Mouse (Mus musculus) layer of hippocampus, adult 9-10 months (tissue): ENCODE data around the gene Sh2d6.

Source experiments
- DNase-seq: peaks from one replicate; pipeline ENCODE4 v3.0.0; 2022; ENCODE audit warnings: low spot score

Gene Sh2d6

DNA sequence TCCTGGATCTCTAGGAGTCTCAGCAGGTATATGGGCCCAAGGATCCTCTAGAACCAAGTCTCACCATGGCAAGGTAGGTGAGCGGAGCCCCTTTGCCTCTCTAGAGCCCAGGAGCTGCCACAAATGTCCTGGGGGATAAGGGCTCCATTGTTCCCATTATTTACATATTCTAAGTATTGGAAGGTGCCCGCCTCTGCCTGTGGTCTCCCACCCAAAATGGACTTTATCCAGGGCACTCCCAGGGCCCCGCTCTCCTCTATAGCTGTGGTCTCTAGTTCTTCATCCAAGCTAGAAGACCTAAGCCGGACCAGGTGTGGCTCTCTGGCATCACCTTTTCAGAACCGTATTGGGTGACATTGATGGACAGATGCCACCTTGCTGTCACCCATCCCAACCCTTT is at the start of gene Sh2d6:
Sh2d6 (minus strand) TSS at position 101 of the 400 bp plus-strand sequence.
- DNase-seq: no peak

DNA sequence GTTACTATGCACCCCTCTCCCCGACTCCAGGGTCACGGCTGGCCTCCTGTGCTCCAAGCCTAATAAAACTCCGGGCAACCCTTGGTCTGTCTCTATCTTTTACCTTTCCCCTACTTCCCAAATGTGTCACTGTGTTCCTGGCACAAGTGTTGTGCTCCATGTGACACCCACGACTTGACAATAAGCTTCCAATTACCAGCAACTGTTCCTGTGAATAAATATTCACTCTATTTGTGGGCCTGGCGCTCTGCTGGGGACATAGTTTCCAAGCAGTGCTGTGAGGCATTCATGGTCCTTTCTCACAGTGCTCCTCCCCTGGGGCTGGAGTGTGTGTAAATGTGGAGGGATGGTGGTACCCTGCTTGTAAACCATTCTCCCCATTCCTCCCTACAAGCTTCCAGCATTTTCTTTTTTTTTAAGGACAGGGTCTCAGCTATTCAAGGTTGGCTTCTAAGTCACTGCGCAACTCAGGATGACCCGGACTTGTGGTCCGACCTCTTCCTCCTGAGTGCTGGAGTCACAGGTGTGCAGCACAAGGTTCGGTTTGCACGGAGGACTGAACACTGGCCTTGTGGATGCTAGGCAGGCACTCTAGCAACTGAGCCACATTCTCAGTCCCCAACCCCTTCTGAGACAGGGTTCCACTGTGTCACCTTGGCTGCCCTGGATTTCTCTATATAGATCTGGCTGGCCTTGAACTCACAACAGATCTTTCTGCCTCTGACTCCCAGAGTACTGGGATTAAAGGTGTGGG is 49.3 kb upstream of the Sh2d6 start:
- peak; percentile 27 for DNase-seq

DNA sequence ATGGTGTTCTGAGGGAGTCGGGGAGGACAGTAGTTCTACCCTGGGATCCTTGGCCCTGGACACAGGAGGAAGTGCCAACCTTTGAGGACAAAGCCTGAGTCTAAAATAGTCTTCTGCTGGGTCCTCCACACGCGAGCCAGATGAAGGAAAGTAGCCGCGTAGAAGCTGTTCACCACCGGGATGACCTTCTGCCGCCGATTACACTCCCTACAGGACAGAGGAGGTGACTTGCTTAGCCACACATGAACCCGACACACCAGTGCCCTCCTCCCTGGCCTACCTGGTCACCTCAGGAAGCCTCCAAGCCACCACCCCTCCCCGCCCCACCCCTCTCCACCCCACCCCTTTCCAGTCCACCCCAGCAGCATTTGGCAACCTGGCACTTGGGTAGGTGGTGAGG is 47.2 kb upstream of the Sh2d6 start:
- no peak for DNase-seq

DNA sequence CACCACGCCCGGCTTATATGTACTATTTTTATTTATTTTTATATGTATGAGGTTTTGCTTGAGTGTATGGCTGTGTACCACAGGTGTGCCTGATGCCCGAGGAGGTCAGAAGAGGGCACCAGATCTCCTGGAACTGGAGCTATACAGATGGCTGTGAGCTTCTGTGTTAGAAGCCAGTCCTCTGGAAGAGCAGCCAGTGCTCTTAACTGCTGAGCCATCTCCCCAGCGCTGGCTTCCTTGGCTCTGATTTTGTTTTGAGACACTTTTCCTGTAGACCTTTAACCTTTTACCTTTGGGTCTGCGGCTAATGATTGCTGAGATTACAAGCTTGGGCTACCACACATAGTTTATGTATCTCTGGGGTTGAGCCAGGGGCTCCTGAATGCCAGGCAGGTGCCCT is 46.0 kb upstream of the Sh2d6 start:
- DNase-seq: no peak

DNA sequence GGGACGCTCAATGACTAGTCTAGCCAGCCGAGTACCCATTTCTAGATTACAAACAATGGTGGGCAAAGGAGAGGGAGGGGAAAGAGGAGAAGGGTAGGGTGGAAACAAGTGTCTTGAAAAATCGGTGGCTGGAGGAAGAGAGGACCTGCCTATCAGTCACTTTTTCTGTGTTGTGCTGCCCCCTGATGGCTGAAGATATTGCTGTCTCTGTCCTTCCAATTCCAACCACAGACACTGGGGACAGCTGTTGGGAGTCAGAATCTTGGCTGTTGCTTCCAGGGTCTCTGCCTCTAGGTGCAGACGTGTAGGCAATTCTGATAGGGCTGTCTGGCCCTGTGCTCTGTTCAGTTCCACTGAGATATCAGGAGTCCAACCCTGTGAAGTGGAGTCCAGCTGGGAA is 44.5 kb upstream of the Sh2d6 start:
- peak; percentile 99 for DNase-seq

DNA sequence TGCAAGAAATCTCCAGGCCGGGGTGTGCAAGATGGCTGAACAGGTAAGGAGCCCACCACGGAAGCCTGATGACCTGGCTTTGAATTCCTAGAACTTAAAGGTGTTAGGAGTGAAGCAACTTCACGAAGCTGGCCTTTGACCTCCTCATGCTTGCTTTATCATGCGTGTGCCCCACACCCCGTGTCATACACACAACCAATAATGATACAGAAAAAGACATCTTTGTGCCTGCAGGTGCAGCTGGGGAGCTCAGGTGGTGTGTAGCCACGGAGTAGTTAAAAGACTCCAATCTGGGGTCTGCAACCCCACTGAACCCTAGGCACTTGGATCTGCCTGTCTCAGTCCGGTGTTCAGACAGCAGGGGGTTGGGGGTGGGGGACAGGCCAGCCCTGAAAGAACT is 44.0 kb upstream of the Sh2d6 start:
- DNase-seq: no peak

DNA sequence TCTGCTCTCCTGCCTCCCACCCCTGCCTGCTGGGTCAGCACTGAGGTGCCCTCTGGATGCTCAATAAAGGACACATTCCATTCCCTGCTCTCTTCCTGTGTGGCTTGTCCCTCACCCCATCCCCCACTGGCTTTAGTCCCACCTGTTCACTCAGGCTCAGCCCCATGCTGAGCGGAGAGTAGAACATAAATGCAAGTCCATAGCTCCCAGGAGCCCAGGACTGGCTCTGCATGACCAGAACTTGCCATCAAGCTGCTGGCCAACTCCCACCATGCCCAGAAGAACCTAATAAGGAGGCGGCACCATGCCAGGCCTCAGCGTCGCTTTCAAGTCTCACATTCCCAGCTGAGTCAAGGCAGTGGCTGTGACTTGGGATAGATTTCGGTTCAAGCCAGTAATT is 41.4 kb upstream of the Sh2d6 start:
- no peak for DNase-seq

DNA sequence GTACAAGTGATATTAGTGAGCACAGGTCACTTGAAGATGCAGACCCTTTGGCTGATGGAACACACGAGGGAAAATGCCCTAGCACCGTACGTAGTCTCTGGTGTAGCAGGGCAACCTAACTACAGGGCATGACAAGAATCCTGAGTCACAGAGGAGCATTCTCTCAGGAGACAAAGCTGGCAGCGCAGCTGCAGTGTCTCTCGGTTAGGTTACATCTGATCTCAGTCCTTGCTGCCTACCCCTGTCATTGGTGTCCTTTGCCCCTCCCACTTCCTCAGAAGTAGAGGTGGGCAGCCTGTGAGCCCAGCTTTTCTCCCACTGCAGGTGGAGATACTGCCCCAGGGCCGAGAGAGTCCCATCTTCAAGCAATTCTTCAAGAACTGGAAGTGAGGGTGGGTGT is 41.0 kb upstream of the Sh2d6 start:
- DNase-seq: no peak

DNA sequence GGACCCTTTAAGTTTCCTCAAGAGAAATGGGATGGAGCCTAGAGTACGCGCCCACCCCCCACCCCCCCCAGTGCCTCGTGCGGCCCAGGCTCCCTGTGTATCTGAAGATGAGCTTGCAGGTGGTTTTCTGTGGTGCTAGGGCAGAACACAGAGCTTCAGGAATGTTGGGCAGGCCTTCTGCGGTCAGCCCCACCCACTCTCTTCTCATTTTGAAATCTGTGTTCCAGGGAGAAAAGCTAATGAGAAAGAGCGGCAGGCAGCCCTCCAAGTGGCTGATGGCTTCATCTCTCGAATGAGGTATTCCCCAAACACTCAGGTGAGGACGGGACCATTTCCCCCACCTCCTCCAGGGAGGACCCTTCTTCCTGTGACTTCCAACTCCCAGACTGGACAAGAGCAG is 39.3 kb upstream of the Sh2d6 start:
- DNase-seq: no peak

DNA sequence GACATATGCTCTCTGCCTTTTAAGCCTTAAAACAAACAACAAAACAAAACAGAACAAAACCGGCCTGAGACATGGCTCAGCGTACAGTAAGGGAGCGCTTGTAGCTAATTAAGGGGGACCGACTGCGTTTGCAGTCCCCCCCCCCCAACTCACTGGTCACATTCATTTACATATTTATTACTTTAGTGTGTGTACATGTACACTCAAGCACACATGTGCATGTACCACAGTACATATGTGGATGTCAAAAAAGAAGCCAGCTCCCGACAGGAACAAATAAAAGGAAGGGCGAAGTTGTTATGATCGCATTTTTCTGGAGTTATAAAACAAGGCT is 31.5 kb upstream of the Sh2d6 start:
- DNase-seq: no peak

DNA sequence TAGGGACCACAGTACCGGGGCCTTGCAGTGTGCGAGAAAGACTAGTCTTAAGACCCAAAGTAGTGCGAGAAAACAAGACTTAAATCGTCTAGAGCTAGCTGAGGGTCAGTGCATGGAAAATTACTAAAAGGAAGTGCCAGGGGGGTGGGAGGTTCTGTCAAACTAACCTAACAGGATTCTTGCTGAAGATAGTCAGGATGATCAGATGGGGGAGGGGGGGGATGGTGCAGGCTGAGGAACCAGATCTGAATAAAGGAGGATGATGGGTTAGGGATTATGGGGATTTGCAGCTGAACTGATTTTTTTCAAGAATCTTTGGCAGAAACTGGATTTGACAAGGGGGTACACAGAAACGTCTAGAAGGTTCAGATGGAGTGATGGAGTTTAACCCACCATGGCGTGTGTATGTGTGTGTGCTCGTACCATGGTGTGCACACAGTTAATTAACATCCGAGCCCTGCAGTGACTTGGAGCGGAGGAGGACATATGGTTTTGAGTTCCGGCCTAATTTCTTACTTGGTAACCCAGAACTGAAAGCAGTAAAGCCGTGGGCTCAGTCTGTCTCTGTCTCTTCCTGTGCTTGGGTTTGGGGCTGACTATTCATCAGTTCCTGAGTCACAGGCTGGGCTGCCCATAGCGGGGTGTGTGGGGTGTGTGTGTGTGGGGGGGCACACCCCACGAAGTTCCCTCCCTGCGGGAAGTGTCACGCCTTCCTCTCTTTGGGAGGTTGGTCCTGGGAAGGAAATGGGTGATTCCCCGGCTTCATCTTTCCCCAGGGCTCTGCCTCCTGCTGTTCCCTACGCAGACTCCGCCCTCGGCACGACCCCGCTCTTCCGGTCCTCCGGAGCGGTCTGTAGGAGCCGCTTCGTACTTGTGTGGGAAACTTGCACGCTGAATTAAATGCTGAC is 30.9 kb upstream of the Sh2d6 start:
- no peak for DNase-seq

DNA sequence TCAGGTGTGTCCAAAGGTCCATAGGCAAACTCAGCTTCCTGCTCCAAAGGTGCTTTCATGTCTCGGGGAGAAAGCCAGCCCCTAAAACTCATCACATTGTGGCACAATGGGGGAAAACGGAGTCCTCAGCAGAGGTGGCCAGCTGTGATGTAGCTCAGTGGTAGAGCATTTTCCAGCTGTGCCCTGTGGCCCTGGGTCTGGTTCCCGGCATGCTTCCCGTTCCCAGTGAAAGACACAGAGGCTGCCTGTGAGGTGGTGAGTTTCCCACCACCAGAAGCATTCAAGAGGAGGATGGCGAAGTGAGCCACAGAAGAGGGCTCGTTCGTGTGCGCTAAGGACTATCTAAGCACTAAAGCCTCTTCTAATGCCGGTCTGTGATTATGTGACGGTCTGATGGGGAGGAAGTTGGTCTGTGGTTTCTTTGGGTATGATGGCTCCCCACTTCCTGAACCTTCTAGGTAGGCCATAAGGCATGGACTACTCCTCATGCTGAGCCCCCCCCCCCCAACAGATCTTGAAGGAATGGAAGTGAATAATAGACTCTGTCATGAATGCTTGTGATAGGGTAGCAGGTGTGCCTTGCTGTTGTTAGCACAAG is 29.1 kb upstream of the Sh2d6 start:
- no peak for DNase-seq

DNA sequence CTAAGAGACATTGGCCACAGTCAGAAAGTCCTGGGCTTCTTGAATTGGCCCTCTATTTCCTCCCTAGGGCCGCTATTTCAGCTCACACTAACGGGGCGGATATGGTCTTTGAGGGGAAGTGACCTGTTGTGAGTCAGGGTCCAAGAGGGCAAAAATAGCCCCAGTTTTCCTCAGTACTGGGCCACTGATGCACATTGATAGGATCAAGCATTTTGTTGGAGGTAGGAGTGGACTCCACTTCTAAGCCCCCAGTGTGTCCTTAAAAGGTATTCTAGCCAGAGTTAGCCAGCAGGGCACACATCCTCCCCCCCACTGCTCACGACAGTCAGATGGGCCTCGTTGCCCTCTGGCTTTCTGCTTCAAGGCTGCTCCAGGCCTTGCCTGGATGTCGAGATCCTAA is 28.5 kb upstream of the Sh2d6 start:
- DNase-seq: no peak

DNA sequence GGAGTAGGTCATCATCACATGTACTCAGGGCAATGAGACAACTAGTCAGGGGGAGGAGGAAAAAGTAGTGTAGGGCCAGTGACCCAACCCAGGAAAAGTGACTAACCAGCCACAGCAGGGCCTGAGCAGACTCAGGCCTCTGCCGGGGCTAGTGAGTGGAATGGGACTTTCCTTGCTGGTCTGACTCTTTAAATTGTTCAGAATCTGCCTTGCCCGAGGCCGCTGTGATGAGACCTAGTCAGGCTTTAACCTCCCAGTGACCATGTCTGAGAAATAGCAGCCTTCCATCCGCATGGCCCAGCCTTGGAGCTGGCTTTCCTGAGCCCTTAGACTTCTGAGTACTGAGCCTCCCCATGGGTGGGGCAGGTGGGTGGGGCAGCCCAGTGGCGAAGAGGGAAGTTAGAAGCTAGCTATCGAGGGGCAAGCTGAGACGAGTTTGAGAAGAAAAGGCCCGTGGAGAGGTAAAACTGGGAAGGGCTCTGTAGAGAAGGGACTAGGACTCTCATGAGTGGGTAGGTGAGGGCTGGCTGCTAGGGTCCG is 27.6 kb upstream of the Sh2d6 start:
- DNase-seq: no peak

DNA sequence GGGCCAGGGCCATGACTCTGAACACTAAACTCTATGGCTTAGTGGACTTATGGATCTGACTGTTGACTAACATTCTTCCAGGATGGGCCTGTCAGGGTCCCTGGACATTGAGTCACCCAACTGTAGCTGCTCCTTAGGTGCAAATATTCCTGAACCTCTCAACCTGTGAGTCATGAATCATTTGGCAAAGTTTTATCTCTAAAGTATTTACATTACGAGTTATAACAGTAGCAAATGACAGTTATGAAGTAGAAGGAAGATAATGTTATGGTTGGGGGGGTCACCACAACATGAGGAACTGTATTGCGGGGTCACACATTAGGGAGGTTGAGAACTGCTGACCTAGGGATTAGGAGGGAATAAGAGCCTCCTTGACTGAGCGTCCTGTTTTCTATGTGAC is 26.4 kb upstream of the Sh2d6 start:
- no peak for DNase-seq

DNA sequence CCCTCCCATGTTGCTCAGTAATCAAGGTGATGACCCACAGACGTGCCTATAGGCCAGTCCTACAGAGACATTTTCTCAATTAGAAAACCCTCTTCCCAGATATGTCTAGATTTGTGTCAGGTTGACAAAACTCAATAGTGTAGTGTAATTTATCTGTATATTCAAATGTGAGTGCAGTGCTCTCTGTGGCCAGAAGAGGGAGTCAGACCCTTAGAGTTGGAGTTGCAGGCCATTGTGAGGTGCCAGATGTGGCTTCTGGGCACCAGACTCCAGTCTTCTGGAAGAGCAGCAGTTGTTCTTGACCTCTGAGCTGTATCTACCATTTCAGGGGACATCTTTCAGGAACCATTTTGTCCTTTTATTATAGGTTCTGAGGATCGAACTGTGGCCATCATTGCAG is 25.6 kb upstream of the Sh2d6 start:
- DNase-seq: no peak

DNA sequence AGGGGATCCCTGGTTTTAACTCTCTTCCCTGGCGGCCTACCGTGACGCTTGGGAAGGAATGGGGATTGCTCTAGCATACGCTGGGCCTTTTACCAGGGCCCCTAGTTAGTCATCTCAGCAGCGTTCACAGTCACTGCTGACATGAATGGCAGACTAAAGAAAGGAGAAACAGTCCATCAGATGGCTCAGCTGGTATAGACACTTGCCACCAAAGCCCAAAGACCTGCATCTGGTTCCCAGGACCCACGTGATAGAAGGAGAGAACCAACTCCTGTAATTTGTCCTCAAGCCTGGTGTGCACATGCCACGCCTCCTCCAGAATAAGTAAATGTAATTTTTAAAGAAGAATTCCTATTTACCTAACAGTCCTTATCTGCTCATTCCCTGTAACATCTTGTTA is 23.9 kb upstream of the Sh2d6 start:
- no peak for DNase-seq

DNA sequence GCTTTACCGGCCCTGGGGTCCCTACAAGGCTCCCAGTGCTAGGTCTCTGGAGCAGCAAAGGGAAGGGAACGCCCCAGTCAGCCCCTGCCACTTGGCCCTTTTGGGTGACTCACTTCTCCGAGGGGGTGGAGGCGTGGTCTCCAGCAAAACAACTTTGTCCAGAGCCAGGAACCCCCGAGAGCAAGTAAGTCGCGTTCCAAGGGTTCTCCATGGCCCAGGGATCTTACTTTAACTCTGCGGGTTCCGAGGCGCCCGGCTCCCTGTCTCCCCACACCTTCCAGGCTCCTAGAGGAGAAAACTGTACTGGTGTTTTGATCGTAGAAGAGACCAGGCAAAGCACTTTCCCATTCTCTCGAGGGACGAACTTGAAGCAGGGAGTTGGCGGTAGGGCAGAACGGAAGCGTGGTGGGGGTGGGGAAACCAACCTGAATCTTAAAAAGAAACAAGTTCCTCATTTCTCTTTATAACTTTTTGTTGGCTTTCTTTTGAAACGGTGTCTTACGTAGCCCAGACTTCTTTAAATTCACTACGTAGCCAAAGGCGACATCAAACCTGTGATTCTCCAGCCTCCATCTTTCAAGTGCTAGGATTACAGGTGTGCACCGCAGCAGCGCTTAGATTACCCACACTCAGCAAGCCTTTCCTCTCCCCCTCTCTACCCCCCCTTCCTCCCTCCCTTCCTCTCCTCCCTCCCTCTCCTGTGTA is 22.9 kb upstream of the Sh2d6 start, which contains the start of gene Capg:
Capg (plus strand) TSS at position 109 of the 705 bp plus-strand sequence.
- no peak for DNase-seq

DNA sequence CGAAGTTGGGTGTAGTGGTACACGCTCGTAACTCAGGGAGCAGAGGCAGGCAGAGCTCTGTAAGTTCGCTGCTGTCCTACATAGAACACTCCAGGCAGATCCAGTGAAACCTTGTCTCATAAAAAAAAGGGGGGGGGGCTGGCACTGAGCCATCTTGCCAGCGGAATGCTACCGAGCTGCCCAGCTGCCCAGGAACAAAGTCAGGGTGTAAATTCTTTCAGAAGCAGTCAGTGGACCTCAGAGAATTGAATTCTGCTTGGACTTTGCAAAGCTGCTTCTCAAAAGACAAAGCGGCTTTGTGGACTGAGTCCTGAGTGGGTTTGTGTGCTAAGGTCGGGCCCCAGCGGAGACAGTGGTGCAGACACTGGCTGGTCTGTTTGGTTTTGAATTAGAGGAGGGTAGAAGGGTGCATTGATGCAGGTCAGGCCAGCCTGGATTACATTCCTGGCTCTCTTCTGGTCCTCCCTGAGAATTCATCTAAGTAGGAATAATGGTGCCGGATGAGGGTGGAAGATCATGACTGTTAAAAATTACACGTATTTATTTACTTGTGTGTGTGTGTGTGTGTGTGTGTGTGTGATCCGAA is 21.9 kb upstream of the Sh2d6 start:
- DNase-seq: no peak

DNA sequence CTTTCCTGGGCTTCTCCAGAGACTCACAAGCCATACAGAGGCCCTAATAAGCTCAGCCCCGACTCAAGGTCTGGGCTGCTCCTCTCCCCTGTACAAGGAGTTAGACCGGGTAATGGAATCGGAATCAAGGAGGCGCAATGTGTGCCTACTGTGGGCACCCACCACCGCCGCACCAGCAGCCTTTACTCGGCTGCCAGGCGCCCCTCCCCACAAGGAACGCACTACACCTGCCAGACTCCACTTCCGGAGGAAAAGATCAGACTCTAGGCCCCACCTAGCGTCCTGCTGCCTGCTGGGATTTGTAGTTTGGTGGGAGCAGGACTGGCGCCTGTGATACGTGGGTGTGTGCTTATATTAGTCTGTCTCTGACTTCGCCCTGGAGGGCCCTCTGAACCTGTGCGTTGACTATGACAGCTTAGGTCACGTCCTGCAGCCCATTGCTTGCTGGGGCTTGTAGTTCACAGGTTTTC is 17.1 kb upstream of the Sh2d6 start:
- peak; percentile 88 for DNase-seq

DNA sequence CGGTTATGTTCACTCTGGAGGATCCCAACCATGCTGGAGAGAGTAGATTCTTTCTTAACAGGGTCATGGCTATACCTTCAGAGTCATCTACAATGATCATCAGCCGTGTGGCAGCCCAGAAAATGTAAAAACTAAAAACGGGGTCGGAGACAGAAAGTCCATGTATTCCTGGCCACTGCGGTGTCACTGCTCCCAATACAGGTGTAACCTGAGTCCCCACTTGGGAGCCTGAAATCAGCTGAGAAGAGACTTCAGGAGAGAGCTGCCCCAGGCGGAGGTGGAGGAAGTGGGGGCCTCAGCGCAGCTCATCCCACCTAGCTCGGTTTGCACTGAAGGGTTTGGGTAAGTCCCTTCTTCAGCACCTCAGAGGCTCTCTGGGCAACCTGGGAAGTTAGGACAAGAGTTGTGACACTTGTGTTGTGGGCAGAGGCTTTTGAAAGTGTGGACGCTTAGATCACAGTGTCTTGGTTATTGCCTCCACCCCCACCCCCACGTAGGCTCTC is 16.5 kb upstream of the Sh2d6 start:
- no peak for DNase-seq
